Mouse (Mus musculus) midbrain, embryonic 13.5 days (tissue): ENCODE data around the gene Pfdn4. TPM values are rescaled to one million over a fixed set of nuclear protein-coding genes. Genes with fewer than 3 reads are reported as not detected.

Experiments used
- ATAC-seq: fragments of 200-750 bp; cut with Nextera tagmentation; 2 replicates; pipeline ENCODE4 v1.8.0; 2017; ENCODE audit warnings: mild to moderate bottlenecking, moderate TSS enrichment, moderate library complexity
- H3K27ac ChIP-seq: fragments of 300-500 bp; sonication (generic); 2 replicates; pipeline ENCODE4 v1.5.1; 2015; ENCODE audit warnings: inconsistent platforms, mild to moderate bottlenecking, moderate library complexity
- H3K27me3 ChIP-seq: fragments of 300-500 bp; sonication (generic); 2 replicates; pipeline ENCODE4 v1.6.1; 2015; ENCODE audit warnings: mild to moderate bottlenecking, inconsistent platforms
- H3K36me3 ChIP-seq: fragments of 300-500 bp; sonication (generic); 2 replicates; pipeline ENCODE4 v1.6.1; 2015; ENCODE audit warnings: mild to moderate bottlenecking, inconsistent platforms
- H3K4me1 ChIP-seq: fragments of 300-500 bp; sonication (generic); replicated peaks from 2 replicates; pipeline ENCODE4 v1.6.1; 2015; ENCODE audit warnings: inconsistent platforms
- H3K4me2 ChIP-seq: fragments of 300-500 bp; sonication (generic); replicated peaks from 2 replicates; pipeline ENCODE4 v1.6.1; 2015; ENCODE audit warnings: moderate library complexity, mild to moderate bottlenecking, inconsistent platforms
- H3K4me3 ChIP-seq: fragments of 300-500 bp; sonication (generic); replicated peaks from 2 replicates; pipeline ENCODE4 v1.5.1; 2015; ENCODE audit warnings: mild to moderate bottlenecking, inconsistent platforms
- H3K9ac ChIP-seq: fragments of 300-500 bp; sonication (generic); replicated peaks from 2 replicates; pipeline ENCODE4 v1.6.1; 2015; ENCODE audit warnings: mild to moderate bottlenecking, inconsistent platforms
- H3K9me3 ChIP-seq: fragments of 300-500 bp; sonication (generic); 2 replicates; pipeline ENCODE4 v1.6.1; 2016; ENCODE audit warnings: mild to moderate bottlenecking, inconsistent platforms
- WGBS: fragments of 180-500 bp; shearing (Covaris S2); methylation state at CpG from one replicate; pipeline ENCODE4 v1.1.7; 2015; 5-methylcytosine and 5-hydroxymethylcytosine counted together
- polyA plus RNA-seq: library from polyadenylated mRNA; unstranded; fragments of >200 nt; fragmentation: Nextera tagmentation; extraction: Ambion mirVana; gene quantifications from 2 replicates; pipeline ENCODE4 v1.2.1, GENCODE M21; 2015

Pfdn4 gene
- polyA plus RNA-seq, 1 experiment from 2014 or later = 127 TPM

DNA sequence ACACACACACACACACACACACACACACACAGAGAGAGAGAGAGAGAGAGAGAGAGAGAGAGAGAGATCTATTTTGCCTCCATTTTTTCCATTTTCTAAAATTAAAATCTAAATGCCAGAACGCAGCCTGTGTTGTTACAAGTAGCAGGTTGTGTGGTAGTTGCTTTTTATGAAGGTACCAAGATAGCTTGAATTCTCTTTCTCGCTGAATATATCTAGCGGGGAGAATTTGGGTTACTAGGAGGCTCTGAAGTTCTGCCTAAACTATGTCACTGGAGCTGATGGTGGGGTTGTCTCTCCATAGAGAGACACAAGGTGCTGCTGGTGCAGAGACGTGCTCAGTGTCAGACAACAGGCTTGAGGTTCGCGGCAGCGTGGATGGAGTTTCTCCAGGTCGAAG is 68.8 kb downstream of the Pfdn4 start:
- H3K4me2 ChIP-seq = no peak overlapping the region
- H3K27me3 ChIP-seq = no peaks in the 10 kb centered on the region
- H3K36me3 ChIP-seq = no peaks in the 10 kb centered on the region
- no peak overlapping the region for H3K4me3 ChIP-seq
- whole genome bisulfite sequencing = 92% methylated on average over 8 of the region's 8 CpGs
- no peaks in the 10 kb centered on the region for H3K9me3 ChIP-seq
- H3K27ac ChIP-seq = no peak overlapping the region
- H3K9ac ChIP-seq = no peak overlapping the region
- H3K4me1 ChIP-seq = no peaks in the 10 kb centered on the region
- ATAC-seq = no peak

Other genes starting within 250 kb of the Pfdn4 start
- gene Bcas1, start 68.6 kb upstream of the Pfdn4 start, polyA plus RNA-seq = 8.3 and 9.1 TPM in 2 replicates
- 0.10 and 0.17 TPM in 2 replicates for gene Cyp24a1, start 717 bp downstream of the Pfdn4 start, polyA plus RNA-seq
- gene 4930470P17Rik, start 105.6 kb downstream of the Pfdn4 start, polyA plus RNA-seq = not detected in 2 replicates
- 41.1 and 42.7 TPM in 2 replicates for gene Dok5, start 235.4 kb downstream of the Pfdn4 start, polyA plus RNA-seq